Mouse (Mus musculus) ES-E14 (cell line): Measurements from ENCODE around the gene Fat4. TPM values are rescaled to one million over a fixed set of nuclear protein-coding genes. Genes with fewer than 3 reads are reported as not detected.

Experiments
- DNase-seq: peaks from one replicate; pipeline ENCODE4 v3.0.0-alpha.2; 2013; ENCODE audit warnings: low read depth, low spot score
- H3K27ac ChIP-seq: 2 replicates; pipeline ENCODE4 v1.5.1; 2012; ENCODE audit warnings: low read depth, mild to moderate bottlenecking, low read length, moderate library complexity, mixed read lengths; ENCODE audit not compliant: poor library complexity, insufficient read depth, severe bottlenecking
- H3K36me3 ChIP-seq: 2 replicates; pipeline ENCODE4 v1.6.1; 2012; ENCODE audit warnings: mild to moderate bottlenecking, low read length, moderate library complexity, mixed read lengths; ENCODE audit not compliant: control insufficient read depth, poor library complexity, insufficient read depth, severe bottlenecking
- H3K4me1 ChIP-seq, 2 experiments: fragments of 150-350 bp in 1 of 2; sonication (generic) in 1 of 2; 2 replicates each; pipeline ENCODE4 v1.6.1; 2012; ENCODE audit warnings: low read length in 2 of 2, mild to moderate bottlenecking in 1 of 2, mixed read lengths in 1 of 2; ENCODE audit not compliant: control insufficient read depth in 2 of 2, insufficient read depth in 2 of 2, poor library complexity in 1 of 2
- H3K4me3 ChIP-seq, 2 experiments: fragments of 150-350 bp in 1 of 2; sonication (generic) in 1 of 2; 2 replicates each; pipeline ENCODE4 v1.5.1; 2012; ENCODE audit warnings: low read length in 2 of 2, low read depth in 1 of 2, mild to moderate bottlenecking in 1 of 2, mixed read lengths in 1 of 2; ENCODE audit not compliant: insufficient read depth in 1 of 2, poor library complexity in 1 of 2, severe bottlenecking in 1 of 2
- H3K9ac ChIP-seq: 2 replicates; pipeline ENCODE4 v1.6.1; 2012; ENCODE audit warnings: low read depth, mild to moderate bottlenecking, low read length, mixed read lengths; ENCODE audit not compliant: poor library complexity, insufficient read depth, severe bottlenecking
- H3K9me3 ChIP-seq: fragments of 150-350 bp; sonication (generic); 2 replicates; pipeline ENCODE4 v1.6.1; 2012; ENCODE audit warnings: low read depth, mild to moderate bottlenecking, low read length; ENCODE audit not compliant: control insufficient read depth, insufficient read depth
- CHD2 ChIP-seq: IDR thresholded peaks from 2 replicates; pipeline ENCODE4 v1.6.1; 2014; ENCODE audit warnings: mild to moderate bottlenecking, low read depth, low read length, inconsistent platforms
- HCFC1 ChIP-seq: IDR thresholded peaks from 2 replicates; pipeline ENCODE4 v1.6.1; 2012; ENCODE audit warnings: low read length, inconsistent platforms, borderline replicate concordance; ENCODE audit not compliant: insufficient read depth
- MAFK ChIP-seq: IDR thresholded peaks from 2 replicates; pipeline ENCODE4 v1.6.1; 2014; ENCODE audit warnings: mild to moderate bottlenecking, low read depth, low read length, inconsistent platforms; ENCODE audit not compliant: insufficient read depth
- ZC3H11A ChIP-seq: IDR thresholded peaks from 2 replicates; pipeline ENCODE4 v1.6.1; 2012; ENCODE audit warnings: low read depth, mild to moderate bottlenecking, inconsistent platforms, low read length, borderline replicate concordance
- ZNF384 ChIP-seq: IDR thresholded peaks from 2 replicates; pipeline ENCODE4 v1.6.1; 2012; ENCODE audit warnings: low read depth, low read length, inconsistent platforms
- in situ Hi-C, 2 experiments: fragments of 600-800 bp; cut with MboI; formaldehyde crosslinking; loops; one replicate each; pipeline ENCODE4 v1.15.1; 2025; ENCODE audit warnings: low sequenced_read_pairs in 2 of 2, inconsistent platforms in 1 of 2; ENCODE audit not compliant: unreplicated experiment in 2 of 2
- total RNA-seq: library from RNA; depleted of rRNA; stranded (reverse); fragments of 300-350 nt; gene quantifications from 2 replicates; pipeline ENCODE4 v1.2.3, GENCODE M21; 2012

The Fat4 gene
- total RNA-seq, 1 experiment: 0.94 TPM

DNA sequence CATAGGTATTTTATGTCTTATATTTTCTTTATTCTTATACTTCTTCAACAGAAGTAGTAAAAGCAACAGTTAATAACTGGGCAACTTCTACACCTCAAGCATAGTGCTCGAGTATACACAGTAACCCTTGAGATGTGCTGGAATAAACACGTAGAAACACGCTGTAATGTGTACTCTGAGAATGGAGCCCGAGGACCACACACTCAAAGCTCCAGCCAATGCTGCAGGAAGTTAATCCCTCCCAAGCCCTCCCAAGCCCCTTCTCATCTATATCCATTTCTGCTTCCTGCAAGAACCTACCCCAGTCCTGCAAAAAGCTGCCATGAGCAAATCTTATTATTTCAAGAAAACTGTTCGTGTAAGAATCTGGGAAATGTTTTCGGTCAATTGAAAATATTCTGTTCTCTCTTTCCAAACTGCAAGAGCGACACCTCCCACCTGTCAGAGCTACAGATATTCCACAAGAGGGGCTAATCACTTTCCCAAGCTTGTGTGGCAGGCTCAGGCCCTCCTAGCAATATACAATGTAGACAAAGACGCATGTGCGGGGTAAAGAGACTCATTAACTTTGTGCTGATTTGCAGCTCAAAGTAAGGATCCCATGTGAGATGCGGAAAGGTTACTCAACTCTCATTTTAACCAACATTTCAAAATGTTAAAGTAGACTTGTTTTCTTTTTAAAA, 161.0 kb downstream of the Fat4 start:
- H3K36me3 ChIP-seq: no peaks in the 10 kb centered on the region
- H3K4me3 ChIP-seq: no peak overlapping the region
- no peak overlapping the region for H3K27ac ChIP-seq
- TF ChIP-seq CHD2 (no peak), ZC3H11A (no peak), MAFK (no peak), ZNF384 (no peak), HCFC1 (no peak)
- H3K4me1 ChIP-seq: no peaks in the 10 kb centered on the region
- H3K9me3 ChIP-seq: no peaks in the 10 kb centered on the region
- no peak for DNase-seq
- in situ Hi-C loops: no loop called here
- H3K9ac ChIP-seq: no peak overlapping the region

DNA sequence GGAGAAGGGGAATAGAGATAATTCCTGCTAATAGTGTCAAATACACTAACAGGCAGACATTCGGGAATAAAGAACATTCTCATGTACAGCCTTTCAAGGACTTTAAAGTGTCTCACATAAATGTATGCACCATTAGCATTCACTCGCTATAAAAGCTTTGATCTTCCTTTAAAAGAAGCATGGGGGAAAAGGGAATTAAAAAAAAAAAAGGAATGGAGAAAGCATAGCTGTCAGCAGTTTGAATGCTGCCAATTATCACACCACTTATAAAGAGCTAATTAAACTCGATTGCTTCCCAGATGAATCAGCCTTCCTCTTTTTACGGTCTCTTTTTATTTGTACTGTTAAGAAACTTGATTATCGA, 161.5 kb downstream of the Fat4 start:
- Histone ChIP-seq H3K36me3 (no peaks in the 10 kb centered on the region), H3K4me3 (no peak overlapping the region), H3K9ac (no peak overlapping the region), H3K4me1 (no peaks in the 10 kb centered on the region), H3K9me3 (no peaks in the 10 kb centered on the region), H3K27ac (no peak overlapping the region)
- TF ChIP-seq ZNF384 (no peak), ZC3H11A (no peak)
- in situ Hi-C loops: no loop called here
- DNase-seq: no peak

DNA sequence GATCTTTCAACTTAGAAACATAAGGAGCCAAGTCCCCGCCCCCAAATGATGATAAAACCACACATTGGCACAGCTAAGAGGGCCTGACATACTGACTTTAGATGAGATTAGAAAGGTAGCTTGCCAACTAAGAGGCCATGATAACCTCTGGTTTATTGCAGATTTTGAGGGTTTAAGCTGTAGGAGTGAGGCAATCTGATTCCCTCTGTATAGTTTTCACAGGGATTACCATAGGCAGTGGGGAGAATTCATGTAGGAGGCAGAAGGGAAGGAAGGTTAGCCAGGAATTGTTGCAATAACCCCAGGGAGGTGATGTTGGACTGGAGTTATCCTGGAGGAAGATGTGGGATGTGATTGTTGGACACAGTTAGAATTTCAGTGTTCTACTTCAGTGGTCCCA, 163.4 kb downstream of the Fat4 start:
- Histone ChIP-seq H3K27ac (no peak overlapping the region), H3K36me3 (no peaks in the 10 kb centered on the region), H3K4me3 (no peak overlapping the region), H3K9ac (no peak overlapping the region), H3K9me3 (no peaks in the 10 kb centered on the region), H3K4me1 (no peaks in the 10 kb centered on the region)
- in situ Hi-C loops: no loop called here
- no peak for DNase-seq
- no peak for TF ChIP-seq MAFK
- no peak for TF ChIP-seq ZC3H11A
- TF ChIP-seq CHD2: no peak
- TF ChIP-seq ZNF384: no peak

DNA sequence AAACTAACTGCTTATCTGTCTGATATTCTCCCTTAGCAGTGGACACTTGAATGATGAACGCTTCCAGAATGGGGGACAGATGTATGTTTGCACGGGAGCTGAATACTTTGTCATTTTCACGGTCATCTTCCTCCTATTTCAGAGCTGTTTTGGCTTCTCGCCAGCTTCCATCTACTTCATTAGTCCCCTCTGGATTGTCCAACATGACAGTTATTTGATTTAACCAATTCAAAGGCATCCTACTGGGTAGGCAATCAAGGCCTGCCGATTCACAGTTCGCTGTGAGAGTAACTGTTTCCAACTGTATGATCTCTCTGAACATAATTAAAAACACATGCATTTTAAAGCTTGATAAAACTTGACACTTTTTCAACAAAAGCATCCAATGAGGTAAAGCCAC, 166.3 kb downstream of the Fat4 start:
- DNase-seq: no peak
- Histone ChIP-seq H3K27ac (no peak overlapping the region), H3K9ac (no peak overlapping the region), H3K4me3 (no peak overlapping the region), H3K9me3 (no peaks in the 10 kb centered on the region), H3K4me1 (no peaks in the 10 kb centered on the region), H3K36me3 (no peaks in the 10 kb centered on the region)
- no peak for TF ChIP-seq HCFC1
- TF ChIP-seq CHD2: no peak
- no peak for TF ChIP-seq ZC3H11A
- TF ChIP-seq MAFK: no peak
- TF ChIP-seq ZNF384: no peak
- in situ Hi-C loops: no loop called here
